Comparison of ENCODE assay signal across 23 mouse cellular contexts in the genomic region with DNA sequence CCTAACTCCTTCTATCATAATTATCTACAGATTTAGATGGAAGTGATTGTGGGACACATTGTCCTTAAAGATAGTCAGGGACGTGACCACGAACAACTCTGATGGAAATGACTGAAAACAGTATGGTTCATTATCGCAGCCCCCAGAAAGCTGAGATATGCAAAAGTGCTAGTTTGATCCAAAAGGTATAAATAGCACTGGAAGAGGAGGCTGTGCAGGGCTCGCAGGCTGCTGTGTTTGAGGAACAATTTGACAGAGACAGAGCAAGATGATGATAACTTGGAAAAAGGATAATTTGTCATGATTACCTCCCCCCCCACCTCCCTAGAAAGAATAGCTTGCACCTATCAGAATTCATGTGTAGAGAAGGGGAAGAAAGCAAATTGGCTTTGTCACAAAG.
DNase-seq lines count a peak whose midpoint lies in the region; ATAC-seq lines count a peak whose summit lies in the region.
"Had no signal": no experiment of that assay in that cellular context is flagged by ENCODE, and none has a peak within 500 bp of the region (broad histone marks: within the 10 kb centered on the region; RNA-seq: fewer than 3 reads in every experiment).

No protein-coding gene starts in this region.

- H3K4me1 ChIP-seq in heart, embryonic 11.5 days (ENCODE audit: control insufficient read depth, insufficient read depth, low read length) = no peaks in the 10 kb centered on the region
- H3K4me1 ChIP-seq: heart, embryonic 10.5 days; hindbrain, embryonic 10.5 days; intestine, embryonic 15.5 days; limb, embryonic 15.5 days; liver, embryonic 15.5 days; lung, embryonic 15.5 days had no signal

- no peaks in the 10 kb centered on the region for H3K9me3 ChIP-seq in heart, embryonic 11.5 days (replicated peaks; ENCODE audit: control insufficient read depth, low read length)
- H3K9me3 ChIP-seq: intestine, embryonic 15.5 days; limb, embryonic 15.5 days; liver, embryonic 15.5 days; lung, embryonic 15.5 days had no signal

- H3K27ac ChIP-seq in heart, embryonic 11.5 days (ENCODE audit: low read depth, low read length) = no peak overlapping the region
- H3K27ac ChIP-seq: heart, embryonic 10.5 days; hindbrain, embryonic 10.5 days; intestine, embryonic 15.5 days; limb, embryonic 15.5 days; liver, embryonic 15.5 days; lung, embryonic 15.5 days had no signal

- H3K27me3 ChIP-seq in heart, embryonic 11.5 days (ENCODE audit: control insufficient read depth, insufficient read depth, low read length) = no peaks in the 10 kb centered on the region
- H3K27me3 ChIP-seq: intestine, embryonic 15.5 days; limb, embryonic 15.5 days; liver, embryonic 15.5 days; lung, embryonic 15.5 days had no signal

- H3K36me3 ChIP-seq in heart, embryonic 11.5 days (ENCODE audit: control insufficient read depth, insufficient read depth, low read length) = no peaks in the 10 kb centered on the region
- H3K36me3 ChIP-seq: heart, embryonic 10.5 days; hindbrain, embryonic 10.5 days; intestine, embryonic 15.5 days; limb, embryonic 15.5 days; liver, embryonic 15.5 days; lung, embryonic 15.5 days had no signal

- no peak overlapping the region for H3K4me2 ChIP-seq in heart, embryonic 11.5 days
- H3K4me2 ChIP-seq: intestine, embryonic 15.5 days; limb, embryonic 15.5 days; liver, embryonic 15.5 days; lung, embryonic 15.5 days had no signal

- peak; percentile 95 for ATAC-seq in frontal cortex, adult (ENCODE audit: low TSS enrichment)
- ATAC-seq in heart, embryonic 11.5 days (replicated peaks; ENCODE audit: insufficient number of reproducible peaks, low FRiP score, low TSS enrichment) = no peak
- ATAC-seq: forebrain, embryonic 14.5 days; hindbrain, embryonic 16.5 days; intestine, embryonic 15.5 days had no signal

- WGBS in heart, embryonic 11.5 days (ENCODE audit: insufficient replicate concordance) = 56% methylated on average over 4 of the region's 4 CpGs

- H3K9ac ChIP-seq in heart, embryonic 11.5 days (ENCODE audit: low read depth, low read length) = no peak overlapping the region
- H3K9ac ChIP-seq: intestine, embryonic 15.5 days; limb, embryonic 15.5 days; liver, embryonic 15.5 days; lung, embryonic 15.5 days had no signal

- no peak overlapping the region for H3K4me3 ChIP-seq in heart, embryonic 11.5 days (ENCODE audit: low read depth, low read length)
- H3K4me3 ChIP-seq: heart, embryonic 10.5 days; hindbrain, embryonic 10.5 days; intestine, embryonic 15.5 days; limb, embryonic 15.5 days; liver, embryonic 15.5 days; lung, embryonic 15.5 days had no signal

- no peak for DNase-seq in frontal cortex, postnatal 14 days (ENCODE audit: low spot score in 2 of 2)
- peak; percentile 32 for DNase-seq in layer of hippocampus, adult 9-11 months
- DNase-seq in layer of hippocampus, postnatal 36 days = no peak
- peak; percentile 65 for DNase-seq in brain, adult 2 months (ENCODE audit: low read depth, low spot score)
- DNase-seq in right cerebral cortex, postnatal 10 days (ENCODE audit: low spot score in 2 of 2) = peak; percentile 46 to 66
- DNase-seq: adrenal gland, postnatal 10 days; cerebellum, adult 8-10 months; kidney, adult 8-10 months; kidney, postnatal 25 days; lung, postnatal 4 days; midbrain, embryonic 14.5 days; thymus, adult 2 months; thymus, postnatal 4 days had no signal

Comparison
In these comparisons a context has a peak if more than half of its experiments do, and no peak if none do; other contexts are left out.
1. DNase-seq: peak in layer of hippocampus, adult 9-11 months (single experiment), brain, adult 2 months (single experiment) and right cerebral cortex, postnatal 10 days (2 of 2); none in frontal cortex, postnatal 14 days (0 of 2) and layer of hippocampus, postnatal 36 days (0 of 2).